In genomic region chr4:40640991-40641390, GRCm38 (mm10) we compare ENCODE assay signal across 16 mouse cellular contexts.
DNase-seq lines count a peak whose midpoint lies in the region; ATAC-seq and TF ChIP-seq lines count a peak whose summit lies in the region.
"Had no signal": no experiment of that assay in that cellular context is flagged by ENCODE, and none has a peak within 500 bp of the region (broad histone marks: within the 10 kb centered on the region; RNA-seq: fewer than 3 reads in every experiment).

No protein-coding gene starts in this region.

- 92% methylated on average over 4 of the region's 4 CpGs for WGBS in forebrain, postnatal 0 days
- 89% methylated on average over 4 of the region's 4 CpGs for WGBS in forebrain, embryonic 13.5 days
- WGBS in kidney, postnatal 0 days: 90% methylated on average over 4 of the region's 4 CpGs

- no peak overlapping the region for H3K4me3 ChIP-seq in forebrain, postnatal 0 days (ENCODE audit: low read depth, low read length)
- H3K4me3 ChIP-seq in forebrain, embryonic 13.5 days: no peak overlapping the region
- no peak overlapping the region for H3K4me3 ChIP-seq in kidney, postnatal 0 days (replicated peaks; ENCODE audit: low read depth, low read length)
- H3K4me3 ChIP-seq: forebrain, embryonic 12.5 days; hindbrain, embryonic 13.5 days; liver, embryonic 15.5 days; neural tube, embryonic 12.5 days had no signal

- H3K4me1 ChIP-seq in forebrain, postnatal 0 days (ENCODE audit: insufficient read depth): no peaks in the 10 kb centered on the region
- H3K4me1 ChIP-seq in forebrain, embryonic 13.5 days: no peaks in the 10 kb centered on the region
- no peaks in the 10 kb centered on the region for H3K4me1 ChIP-seq in kidney, postnatal 0 days (replicated peaks; ENCODE audit: insufficient read depth, low read length)
- H3K4me1 ChIP-seq: forebrain, embryonic 12.5 days; hindbrain, embryonic 13.5 days; liver, embryonic 15.5 days; neural tube, embryonic 12.5 days had no signal

- H3K27ac ChIP-seq in forebrain, postnatal 0 days (ENCODE audit: low read depth, low read length): no peak overlapping the region
- no peak overlapping the region for H3K27ac ChIP-seq in forebrain, embryonic 13.5 days
- no peak overlapping the region for H3K27ac ChIP-seq in kidney, postnatal 0 days
- H3K27ac ChIP-seq: forebrain, embryonic 12.5 days; hindbrain, embryonic 13.5 days; liver, embryonic 15.5 days; neural tube, embryonic 12.5 days had no signal

- no peaks in the 10 kb centered on the region for H3K27me3 ChIP-seq in forebrain, postnatal 0 days (ENCODE audit: insufficient read depth, low read length)
- H3K27me3 ChIP-seq in forebrain, embryonic 13.5 days: no peaks in the 10 kb centered on the region
- H3K27me3 ChIP-seq in kidney, postnatal 0 days (ENCODE audit: insufficient read depth, low read length): no peaks in the 10 kb centered on the region
- H3K27me3 ChIP-seq: forebrain, embryonic 12.5 days; hindbrain, embryonic 13.5 days; liver, embryonic 15.5 days; neural tube, embryonic 12.5 days had no signal

- H3K4me2 ChIP-seq in forebrain, postnatal 0 days (ENCODE audit: low read depth): no peak overlapping the region
- no peak overlapping the region for H3K4me2 ChIP-seq in forebrain, embryonic 13.5 days
- H3K4me2 ChIP-seq in kidney, postnatal 0 days (ENCODE audit: low read length): no peak overlapping the region
- H3K4me2 ChIP-seq: forebrain, embryonic 12.5 days; hindbrain, embryonic 13.5 days; liver, embryonic 15.5 days; neural tube, embryonic 12.5 days had no signal

- no peak for DNase-seq in forebrain, postnatal 0 days
- no peak for DNase-seq in kidney, postnatal 0 days (ENCODE audit: low spot score)
- DNase-seq in kidney, postnatal 10 days: no peak
- DNase-seq in 416B (ENCODE audit: low read depth) (peak; percentile 17), ZHBTc4 (ENCODE audit: low read depth, low spot score) (peak; percentile 34)
- DNase-seq in right cerebral cortex, postnatal 36 days (ENCODE audit: low spot score in 2 of 2): no peak
- DNase-seq in adrenal gland, adult (ENCODE audit: inconsistent age in 2 of 2, low spot score in 1 of 2): no peak
- DNase-seq: adrenal gland, adult 2 months; cerebellum, adult 9-11 months; kidney, adult 9 months; spleen, adult 18-20 months had no signal

- ATAC-seq in forebrain, postnatal 0 days: no peak
- no peak for ATAC-seq in forebrain, embryonic 13.5 days
- no peak for ATAC-seq in kidney, postnatal 0 days (replicated peaks; ENCODE audit: low FRiP score, low read depth)

- no peak overlapping the region for H3K9ac ChIP-seq in forebrain, postnatal 0 days
- H3K9ac ChIP-seq in forebrain, embryonic 13.5 days: no peak overlapping the region
- H3K9ac ChIP-seq in kidney, postnatal 0 days (ENCODE audit: low read depth, low read length): no peak overlapping the region
- H3K9ac ChIP-seq: forebrain, embryonic 12.5 days; hindbrain, embryonic 13.5 days; liver, embryonic 15.5 days; neural tube, embryonic 12.5 days had no signal

- no peaks in the 10 kb centered on the region for H3K36me3 ChIP-seq in forebrain, postnatal 0 days (ENCODE audit: insufficient read depth)
- H3K36me3 ChIP-seq in forebrain, embryonic 13.5 days (ENCODE audit: poor library complexity, severe bottlenecking): no peaks in the 10 kb centered on the region
- H3K36me3 ChIP-seq in kidney, postnatal 0 days (ENCODE audit: insufficient read depth, low read length): no peaks in the 10 kb centered on the region
- H3K36me3 ChIP-seq: forebrain, embryonic 12.5 days; hindbrain, embryonic 13.5 days; liver, embryonic 15.5 days; neural tube, embryonic 12.5 days had no signal

- H3K9me3 ChIP-seq in forebrain, postnatal 0 days (ENCODE audit: low read length): no peaks in the 10 kb centered on the region
- H3K9me3 ChIP-seq in forebrain, embryonic 13.5 days (replicated peaks): no peaks in the 10 kb centered on the region
- no peaks in the 10 kb centered on the region for H3K9me3 ChIP-seq in kidney, postnatal 0 days (replicated peaks; ENCODE audit: low read length)
- H3K9me3 ChIP-seq: forebrain, embryonic 12.5 days; hindbrain, embryonic 13.5 days; liver, embryonic 15.5 days; neural tube, embryonic 12.5 days had no signal

- TF ChIP-seq CTCF in forebrain, postnatal 0 days (IDR thresholded peaks at IDR 0.05; ENCODE audit: low read depth): peak; percentile 30
- peak; percentile 23; the same call in 1 of the 2 replicates for TF ChIP-seq CTCF in kidney, postnatal 0 days (IDR thresholded peaks at IDR 0.05; ENCODE audit: low read depth)

Comparison
In these comparisons a context has a peak if more than half of its experiments do, and no peak if none do; other contexts are left out.
1. DNase-seq: peak in 416B (single experiment) and ZHBTc4 (single experiment); none in forebrain, postnatal 0 days (single experiment), kidney, postnatal 0 days (single experiment), kidney, postnatal 10 days (single experiment), right cerebral cortex, postnatal 36 days (0 of 2) and adrenal gland, adult (0 of 2).